Mouse (Mus musculus) intestine, postnatal 0 days (tissue): Measurements from ENCODE around the gene Lingo1. TPM values are rescaled to one million over a fixed set of nuclear protein-coding genes. Genes with fewer than 3 reads are reported as not detected.
A peak's percentile ranks its signal among the peaks of the same experiment; 100 is the strongest.

Experiments
- ATAC-seq: fragments of 200-750 bp; cut with Nextera tagmentation; 2 replicates; pipeline ENCODE4 v1.8.0; 2017; ENCODE audit warnings: mild to moderate bottlenecking, moderate TSS enrichment, moderate library complexity
- H3K27ac ChIP-seq: fragments of 300-500 bp; sonication (generic); 2 replicates; pipeline ENCODE4 v1.5.1; 2014; ENCODE audit warnings: mild to moderate bottlenecking, low read depth, low read length, moderate library complexity
- H3K27me3 ChIP-seq: fragments of 300-500 bp; sonication (generic); replicated peaks from 2 replicates; pipeline ENCODE4 v1.6.1; 2014; ENCODE audit warnings: low read length, mixed read lengths; ENCODE audit not compliant: control insufficient read depth, insufficient read depth
- H3K36me3 ChIP-seq: fragments of 300-500 bp; sonication (generic); 2 replicates; pipeline ENCODE4 v1.6.1; 2014; ENCODE audit warnings: mild to moderate bottlenecking, moderate library complexity; ENCODE audit not compliant: control insufficient read depth, insufficient read depth
- H3K4me1 ChIP-seq: fragments of 300-500 bp; sonication (generic); replicated peaks from 2 replicates; pipeline ENCODE4 v1.6.1; 2014; ENCODE audit warnings: antibody characterized with exemption, low read length, mixed read lengths; ENCODE audit not compliant: control insufficient read depth, insufficient read depth
- H3K4me2 ChIP-seq: fragments of 300-500 bp; sonication (generic); replicated peaks from 2 replicates; pipeline ENCODE4 v1.6.1; 2014; ENCODE audit warnings: low read depth, mild to moderate bottlenecking, moderate library complexity
- H3K4me3 ChIP-seq: fragments of 300-500 bp; sonication (generic); 2 replicates; pipeline ENCODE4 v1.5.1; 2014; ENCODE audit warnings: low read depth, low read length
- H3K9ac ChIP-seq: fragments of 300-500 bp; sonication (generic); 2 replicates; pipeline ENCODE4 v1.6.1; 2014; ENCODE audit warnings: mild to moderate bottlenecking, low read depth, low read length
- H3K9me3 ChIP-seq: fragments of 300-500 bp; sonication (generic); 2 replicates; pipeline ENCODE4 v1.6.1; 2016; ENCODE audit warnings: mixed run types; ENCODE audit not compliant: control insufficient read depth
- CTCF ChIP-seq: sonication (generic); IDR thresholded peaks from 2 replicates; pipeline ENCODE4 v1.5.1; 2016; ENCODE audit warnings: low read depth, mild to moderate bottlenecking, control low read depth, antibody characterized with exemption, moderate library complexity
- WGBS: fragments of 180-500 bp; shearing (Covaris S2); extraction: QIAGEN DNeasy Blood & Tissue Kit; methylation state at CpG from one replicate; pipeline ENCODE4 v1.1.7; 2014; 5-methylcytosine and 5-hydroxymethylcytosine counted together
- polyA plus RNA-seq: library from polyadenylated mRNA; unstranded; fragments of >200 nt; fragmentation: Nextera tagmentation; extraction: Ambion mirVana; gene quantifications from 2 replicates; pipeline ENCODE4 v1.2.1, GENCODE M21; 2015

The Lingo1 gene
- polyA plus RNA-seq, 1 experiment from 2014 or later: 0.98 TPM

DNA sequence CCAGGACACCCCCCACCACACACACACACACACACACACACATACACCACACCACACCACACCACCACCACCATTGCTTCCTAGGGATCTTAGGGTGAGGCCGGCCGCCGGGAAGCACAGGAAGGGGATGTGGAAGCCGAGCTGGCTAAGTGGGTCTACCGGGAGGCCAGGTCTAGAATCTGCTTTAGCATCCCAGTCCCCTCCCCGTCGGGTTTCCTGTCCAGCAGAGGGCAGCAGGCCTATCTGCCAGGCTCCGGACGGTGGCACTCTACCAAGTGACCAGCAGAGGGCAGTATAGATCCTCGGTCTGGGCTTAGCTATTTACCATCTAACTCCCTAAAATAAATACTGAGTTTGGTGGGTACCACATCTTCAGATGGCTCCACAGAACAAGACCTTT is 160.1 kb downstream of the Lingo1 start:
- Histone ChIP-seq H3K9ac (no peak overlapping the region), H3K27ac (no peak overlapping the region), H3K4me1 (no peaks in the 10 kb centered on the region), H3K4me3 (peak overlapping the region; percentile 62; the same call in 1 of the 2 replicates), H3K36me3 (no peaks in the 10 kb centered on the region), H3K9me3 (no peaks in the 10 kb centered on the region), H3K27me3 (peaks cover 51% of the 10 kb centered on the region), H3K4me2 (peak overlapping the region; percentile 98)
- peak; percentile 24; the same call in 1 of the 2 replicates for ATAC-seq
- peak; percentile 99 for TF ChIP-seq CTCF
- WGBS: 1% methylated on average over 10 of the region's 10 CpGs

DNA sequence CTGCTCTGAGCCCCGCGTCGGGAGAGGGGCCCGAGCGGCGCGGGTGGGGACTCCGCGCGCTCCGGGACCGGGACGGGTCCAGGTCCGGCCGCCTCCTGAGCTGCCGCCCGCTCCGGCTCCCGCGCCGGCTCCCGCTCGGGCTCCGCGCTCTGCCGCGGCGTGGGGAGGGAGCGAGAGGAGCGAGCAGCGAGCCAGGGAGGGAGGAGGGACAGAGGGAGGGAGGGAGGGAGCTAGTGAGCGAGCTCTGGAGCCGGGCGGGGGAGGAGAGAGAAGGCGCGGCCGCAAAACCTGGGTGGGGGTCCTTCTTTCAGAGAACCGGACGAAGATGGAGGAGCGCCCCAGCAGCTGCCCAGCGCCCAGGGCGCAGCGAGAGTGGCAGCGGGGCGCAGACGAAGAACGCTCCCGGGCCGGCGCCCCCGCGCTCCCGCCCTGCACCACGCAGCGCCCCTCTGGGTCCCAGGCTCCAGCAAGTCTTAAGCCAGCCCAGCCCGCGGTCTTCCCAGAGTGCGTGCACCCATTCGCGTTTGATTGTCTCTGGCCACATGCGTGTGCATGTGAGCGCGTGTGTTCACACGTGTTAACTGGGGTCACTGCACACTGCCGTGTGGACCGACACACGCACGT is 160.7 kb downstream of the Lingo1 start:
- Histone ChIP-seq H3K9ac (peak overlapping the region; percentile 45), H3K27ac (no peak overlapping the region), H3K4me3 (peak overlapping the region; percentile 62), H3K27me3 (peaks cover 51% of the 10 kb centered on the region), H3K4me1 (no peaks in the 10 kb centered on the region), H3K4me2 (peak overlapping the region; percentile 98), H3K36me3 (no peaks in the 10 kb centered on the region), H3K9me3 (no peaks in the 10 kb centered on the region)
- WGBS: under 1% methylated on average over 60 of the region's 68 CpGs
- ATAC-seq: peak; percentile 20; the same call in 1 of the 2 replicates
- TF ChIP-seq CTCF: no peak

DNA sequence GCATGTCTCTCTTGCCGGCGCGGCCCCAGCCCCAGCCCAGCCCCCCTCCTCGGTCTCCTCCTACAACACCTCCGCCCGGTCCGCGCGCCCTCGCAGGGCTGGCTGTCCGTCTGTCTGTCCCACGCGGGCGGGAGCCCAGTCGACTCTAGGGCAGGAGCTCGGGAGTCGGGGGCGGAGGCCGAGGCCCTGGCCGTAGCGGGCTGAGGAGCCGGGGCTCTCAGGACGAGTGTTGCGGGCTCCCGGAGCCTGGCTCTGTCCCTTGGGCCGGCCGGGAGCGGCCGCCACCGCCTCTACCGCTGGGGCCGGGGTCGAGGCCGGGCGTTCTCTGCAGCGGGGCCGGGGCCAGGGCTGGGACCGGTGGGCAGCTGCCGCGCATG is 161.2 kb downstream of the Lingo1 start:
- Histone ChIP-seq H3K4me2 (peak overlapping the region; percentile 98), H3K27ac (no peak overlapping the region), H3K9ac (peak overlapping the region; percentile 45), H3K27me3 (peaks cover 51% of the 10 kb centered on the region), H3K4me3 (peak overlapping the region; percentile 62), H3K36me3 (no peaks in the 10 kb centered on the region), H3K9me3 (no peaks in the 10 kb centered on the region), H3K4me1 (no peaks in the 10 kb centered on the region)
- 0% methylated on average over 38 of the region's 40 CpGs for WGBS
- peak; percentile 46 for ATAC-seq
- TF ChIP-seq CTCF: no peak

DNA sequence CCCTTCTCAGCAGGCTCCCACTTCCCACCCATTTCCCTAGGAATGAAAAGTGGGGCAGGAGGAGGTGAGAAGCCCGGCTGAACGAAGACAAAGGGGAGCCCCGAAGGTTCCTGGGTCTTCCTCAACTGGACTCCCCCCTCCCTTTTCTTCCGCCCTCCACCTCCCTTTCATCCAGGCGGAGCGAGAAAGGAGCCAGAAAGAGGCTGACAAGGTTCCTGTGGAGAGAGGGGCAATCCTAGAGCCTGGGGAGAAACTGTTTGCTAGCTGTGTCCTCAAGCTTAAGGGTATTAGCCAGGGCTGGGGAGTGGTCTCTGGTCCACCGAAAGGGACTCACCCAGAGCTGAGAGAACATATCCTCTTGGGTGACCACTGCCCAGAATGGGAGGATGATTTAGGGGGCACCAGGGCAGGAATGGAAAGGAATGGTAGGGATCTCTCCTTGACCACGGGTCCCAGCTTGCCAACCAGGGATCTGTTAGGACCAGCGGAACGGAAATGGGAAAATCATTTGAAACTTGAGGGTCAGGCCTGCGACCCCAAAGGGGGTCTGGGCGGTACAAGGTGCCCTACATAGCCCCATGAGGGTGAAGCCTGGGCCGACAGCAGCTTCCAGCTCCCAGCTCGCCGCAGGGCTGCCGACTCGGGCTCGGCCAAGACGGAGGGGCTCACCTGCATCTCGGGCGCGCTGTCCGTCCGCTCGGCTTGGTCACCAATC is 161.7 kb downstream of the Lingo1 start:
- Histone ChIP-seq H3K27ac (no peak overlapping the region), H3K9ac (peak overlapping the region; percentile 45), H3K9me3 (no peaks in the 10 kb centered on the region), H3K4me3 (peak overlapping the region; percentile 62), H3K4me1 (no peaks in the 10 kb centered on the region), H3K36me3 (no peaks in the 10 kb centered on the region), H3K4me2 (peak overlapping the region; percentile 98), H3K27me3 (peaks cover 49% of the 10 kb centered on the region)
- no peak for ATAC-seq
- TF ChIP-seq CTCF: no peak
- 3% methylated on average over 25 of the region's 25 CpGs for WGBS

DNA sequence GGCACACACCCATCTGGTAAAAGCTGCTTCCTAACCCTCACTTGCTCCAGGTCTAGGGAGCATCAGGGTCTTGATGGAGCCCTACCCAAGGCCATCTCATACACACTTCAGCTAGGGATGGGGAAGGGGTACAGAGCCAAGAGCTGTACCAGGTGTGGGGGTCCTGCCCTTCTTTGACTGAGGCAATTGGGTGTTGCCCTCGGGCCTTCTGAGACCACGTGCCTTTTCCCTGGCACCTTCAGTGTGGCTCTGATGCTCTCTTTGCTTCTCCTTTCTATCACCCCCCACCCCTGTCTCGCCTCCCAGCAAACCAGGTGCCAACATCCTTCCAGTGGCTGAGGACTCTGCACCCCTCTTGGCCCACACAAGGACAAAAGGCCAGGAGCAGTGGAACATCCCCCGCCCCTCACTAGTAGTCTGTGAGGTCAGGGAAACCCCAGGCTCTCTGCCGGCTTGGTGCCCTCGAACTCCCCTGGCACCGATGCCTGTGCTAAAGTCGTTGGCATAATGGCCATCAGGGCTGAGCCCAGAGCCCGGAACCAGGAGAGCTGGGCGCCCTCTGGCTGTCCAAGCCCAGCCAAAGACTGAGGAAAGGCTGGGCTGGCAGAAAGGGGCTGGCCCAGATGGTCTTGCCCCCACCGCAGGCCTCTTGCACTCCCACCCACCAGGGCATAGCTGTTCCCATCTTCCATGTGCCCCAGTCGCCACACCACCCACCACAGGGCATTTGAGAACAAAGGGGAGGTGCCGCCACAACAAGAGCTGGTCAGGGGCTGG is 162.6 kb downstream of the Lingo1 start:
- ATAC-seq: no peak
- H3K27me3 ChIP-seq: peaks cover 49% of the 10 kb centered on the region
- 37% methylated on average over 13 of the region's 13 CpGs for WGBS
- no peak overlapping the region for H3K4me2 ChIP-seq
- no peak overlapping the region for H3K4me3 ChIP-seq
- H3K9me3 ChIP-seq: no peaks in the 10 kb centered on the region
- TF ChIP-seq CTCF: no peak; the same call in 1 of the 2 replicates
- H3K4me1 ChIP-seq: no peaks in the 10 kb centered on the region
- H3K27ac ChIP-seq: no peak overlapping the region
- H3K36me3 ChIP-seq: no peaks in the 10 kb centered on the region
- H3K9ac ChIP-seq: no peak overlapping the region

DNA sequence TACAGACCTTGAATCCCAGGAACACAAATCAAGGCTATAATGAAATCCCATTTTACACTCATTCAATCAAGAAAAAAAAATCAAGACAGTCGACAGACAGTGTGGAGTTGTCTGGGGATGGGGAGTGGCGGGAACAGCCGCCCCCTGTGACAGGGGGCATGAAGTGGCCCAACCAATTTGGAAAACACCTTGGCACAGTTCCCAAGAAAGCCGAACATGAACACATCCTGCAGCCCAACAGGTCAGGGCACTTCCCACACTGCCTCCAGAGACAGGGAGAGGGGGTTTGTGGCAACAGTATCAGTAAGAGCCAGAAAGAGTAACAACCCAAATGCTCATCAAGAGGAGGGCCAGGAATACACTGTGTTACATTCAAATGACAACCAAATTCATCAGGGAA is 165.3 kb downstream of the Lingo1 start:
- H3K4me2 ChIP-seq: no peak overlapping the region
- no peaks in the 10 kb centered on the region for H3K9me3 ChIP-seq
- H3K36me3 ChIP-seq: no peaks in the 10 kb centered on the region
- H3K4me3 ChIP-seq: no peak overlapping the region
- TF ChIP-seq CTCF: no peak
- no peak overlapping the region for H3K27ac ChIP-seq
- no peaks in the 10 kb centered on the region for H3K4me1 ChIP-seq
- 61% methylated on average over 4 of the region's 4 CpGs for WGBS
- H3K27me3 ChIP-seq: peaks cover 29% of the 10 kb centered on the region
- no peak for ATAC-seq
- H3K9ac ChIP-seq: no peak overlapping the region
